Mouse (Mus musculus): ENCODE measurements around the gene Cobll1.

DNA sequence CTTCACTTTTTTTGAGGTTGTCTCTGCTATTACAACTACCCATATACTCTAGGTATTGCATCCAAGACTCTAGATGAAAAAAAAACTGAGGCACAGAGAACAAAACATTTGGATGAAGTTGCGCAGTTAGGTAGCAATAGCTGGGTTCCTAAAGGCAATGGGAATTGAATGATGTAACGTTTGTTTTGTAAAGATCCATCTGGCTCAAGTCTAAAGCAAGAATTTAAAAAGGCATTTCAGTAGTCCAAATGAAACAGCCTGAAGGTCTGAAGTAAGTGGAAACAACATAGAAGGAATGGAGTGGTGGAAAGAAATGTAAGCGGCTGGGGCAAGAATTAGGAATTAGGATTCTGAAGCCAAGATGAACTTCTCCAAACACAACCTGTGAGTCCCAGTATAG is 188.4 kb downstream of the Cobll1 start:
- TF ChIP-seq POLR2A (IDR thresholded peaks at IDR 0.05; ENCODE audit: borderline replicate concordance, control insufficient read depth, low read depth, low read length) (no peak), CTCF (IDR thresholded peaks at IDR 0.05; ENCODE audit: control insufficient read depth, insufficient read depth, low read length) (no peak)

Data from bone marrow, adult 2 months (tissue).